Mouse (Mus musculus) central nervous system, embryonic 14 days (tissue): ENCODE measurements around the gene Mrm1. TPM values are rescaled to one million over a fixed set of nuclear protein-coding genes. Genes with fewer than 3 reads are reported as not detected.

Source experiments
- polyA plus RNA-seq: library from polyadenylated mRNA; depleted of rRNA; stranded (reverse); fragments of >200 nt; gene quantifications from 2 replicates; pipeline ENCODE4 v1.2.3, GENCODE M21; 2012; rRNA removed

Gene Mrm1
- 11.3 and 20.3 TPM in 2 replicates for polyA plus RNA-seq

GRCm38 (mm10) chr11:84818961-84819692 is at the start of gene Mrm1:
TSS of gene Mrm1 (minus strand) at chr11:84819515.

DNA sequence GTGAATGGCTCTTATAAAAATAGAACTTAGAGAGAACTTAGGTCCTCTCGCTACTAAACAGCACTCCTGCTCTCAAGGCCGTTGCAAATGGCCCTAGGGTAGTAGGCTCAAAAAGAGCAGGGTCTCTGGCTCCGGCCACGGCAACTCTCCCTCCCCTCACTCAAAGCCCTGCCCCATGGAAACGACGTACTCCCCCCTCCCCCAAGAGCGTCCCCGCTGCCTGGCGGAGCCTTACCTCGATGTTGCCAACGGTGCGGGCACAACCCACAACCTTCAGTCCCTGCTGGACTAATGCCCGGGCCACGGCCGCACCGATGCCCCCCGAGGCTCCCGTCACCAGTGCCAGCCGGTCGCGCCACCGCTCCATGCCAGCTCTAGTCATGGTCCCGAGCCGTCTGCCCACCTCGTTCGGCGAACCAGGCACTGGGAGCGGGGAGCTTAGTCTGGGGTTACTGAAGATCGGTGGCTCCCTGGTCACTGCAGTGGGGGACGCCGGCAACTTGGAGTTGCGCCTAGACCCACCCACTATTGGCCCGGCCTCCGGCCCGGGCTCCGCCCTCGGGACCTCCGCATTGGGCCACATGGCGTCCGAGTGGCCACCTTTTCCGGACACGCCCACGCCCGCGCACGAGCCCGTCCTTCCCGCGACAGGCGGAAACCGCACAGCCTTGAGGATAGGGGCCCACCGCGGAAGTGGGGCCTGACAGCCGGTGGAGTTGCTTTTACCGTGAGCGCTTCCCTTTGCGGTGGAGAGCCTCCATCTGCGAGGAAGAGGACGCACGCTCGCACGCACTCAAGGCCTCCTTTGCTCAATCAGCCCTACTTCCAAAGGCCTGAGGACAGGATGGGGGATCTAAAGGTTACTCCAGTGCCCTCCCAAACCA is 9.4 kb upstream of the Mrm1 start, which contains the start of gene Dhrs11:
TSS of gene Dhrs11 (minus strand) at position 479 of the 884 bp plus-strand sequence.

Other genes with a start within 250 kb of the Mrm1 start
- gene Dhrs11, start 9.5 kb upstream of the Mrm1 start, polyA plus RNA-seq = 8.3 and 13.1 TPM in 2 replicates
- gene Ggnbp2, start 51.3 kb upstream of the Mrm1 start, polyA plus RNA-seq = 128 and 130 TPM in 2 replicates
- gene Myo19, start 60.6 kb upstream of the Mrm1 start, polyA plus RNA-seq = 22.3 and 24.0 TPM in 2 replicates
- gene Pigw, start 60.8 kb upstream of the Mrm1 start, polyA plus RNA-seq = 5.7 TPM in 2 replicates
- gene Znhit3, start 96.9 kb upstream of the Mrm1 start, polyA plus RNA-seq = 37.7 and 39.7 TPM in 2 replicates
- gene Car4, start 138.3 kb upstream of the Mrm1 start, polyA plus RNA-seq = 1.7 and 1.9 TPM in 2 replicates